Mouse (Mus musculus) CH12.LX (cell line): ENCODE results near the gene Gm21970. TPM values are rescaled to one million over a fixed set of nuclear protein-coding genes. Genes with fewer than 3 reads are reported as not detected.

Experiments used
- DNase-seq: peaks from one replicate; pipeline ENCODE4 v3.0.0-alpha.2; 2013; ENCODE audit errors: extremely low read depth
- H3K27ac ChIP-seq: 2 replicates; pipeline ENCODE4 v1.5.1; 2012; ENCODE audit warnings: low read depth, mild to moderate bottlenecking, control low read depth, moderate library complexity; ENCODE audit not compliant: insufficient read depth
- H3K27me3 ChIP-seq: replicated peaks from 2 replicates; pipeline ENCODE3; 2012; ENCODE audit warnings: inconsistent platforms
- H3K36me3 ChIP-seq, 2 experiments: replicated peaks in 1 of 2; 2 replicates each; pipeline versions ENCODE3 to v1.6.1; 2012; ENCODE audit warnings: inconsistent platforms in 1 of 2, low read length in 1 of 2, mild to moderate bottlenecking in 1 of 2, mixed read lengths in 1 of 2, moderate library complexity in 1 of 2; ENCODE audit not compliant: control insufficient read depth in 1 of 2, insufficient read depth in 1 of 2
- H3K4me1 ChIP-seq, 2 experiments: 2 replicates each; pipeline ENCODE4 v1.6.1; 2012; ENCODE audit warnings: inconsistent platforms in 1 of 2, moderate library complexity in 1 of 2; ENCODE audit not compliant: insufficient read depth in 2 of 2, control insufficient read depth in 1 of 2
- H3K4me2 ChIP-seq: 2 replicates; pipeline ENCODE4 v1.6.1; 2012; ENCODE audit warnings: low read depth, mild to moderate bottlenecking, control low read depth; ENCODE audit not compliant: poor library complexity, insufficient read depth, severe bottlenecking
- H3K4me3 ChIP-seq, 3 experiments: fragments of 150-350 bp in 1 of 3; sonication (generic) in 1 of 3; replicated peaks in 1 of 3; 2 replicates each; pipeline versions ENCODE3 to v1.5.1; 2011 to 2012; ENCODE audit warnings: low read depth in 2 of 3, low read length in 2 of 3, mild to moderate bottlenecking in 2 of 3, moderate library complexity in 2 of 3, control low read depth in 1 of 3, improper control_type of control experiment in 1 of 3, inconsistent platforms in 1 of 3, mixed read lengths in 1 of 3; ENCODE audit not compliant: poor library complexity in 1 of 3
- H3K79me2 ChIP-seq: replicated peaks from 2 replicates; pipeline ENCODE4 v1.6.1; 2012; ENCODE audit warnings: mild to moderate bottlenecking, moderate library complexity; ENCODE audit not compliant: control insufficient read depth, poor library complexity, insufficient read depth, severe bottlenecking; ENCODE audit errors: extremely low read depth
- H3K9ac ChIP-seq: 2 replicates; pipeline ENCODE4 v1.6.1; 2012; ENCODE audit warnings: low read depth, mild to moderate bottlenecking, control low read depth, moderate library complexity; ENCODE audit not compliant: insufficient read depth
- H3K9me3 ChIP-seq: replicated peaks from 2 replicates; pipeline ENCODE3; 2012; ENCODE audit warnings: low read length, inconsistent platforms, mixed read lengths
- BHLHE40 ChIP-seq: IDR thresholded peaks from 2 replicates; pipeline ENCODE4 v1.6.1; 2011; ENCODE audit warnings: mild to moderate bottlenecking, low read depth, low read length, improper control_type of control experiment
- CHD1 ChIP-seq: IDR thresholded peaks from 2 replicates; pipeline ENCODE4 v1.6.1; 2012; ENCODE audit warnings: low read depth, low read length, improper control_type of control experiment, inconsistent platforms
- CHD2 ChIP-seq: IDR thresholded peaks from 2 replicates; pipeline ENCODE4 v1.6.1; 2011; ENCODE audit warnings: low read length, improper control_type of control experiment
- CTCF ChIP-seq, 2 experiments: IDR thresholded peaks in 1 of 2; conservative IDR thresholded peaks in 1 of 2; 2 replicates each; pipeline ENCODE4 v1.5.1; 2011 to 2012; ENCODE audit warnings: low read depth in 2 of 2, low read length in 2 of 2, improper control_type of control experiment in 1 of 2, inconsistent platforms in 1 of 2, mild to moderate bottlenecking in 1 of 2, moderate library complexity in 1 of 2
- E2F4 ChIP-seq: IDR thresholded peaks from 2 replicates; pipeline ENCODE4 v1.6.1; 2011; ENCODE audit warnings: low read depth, low read length, improper control_type of control experiment; ENCODE audit not compliant: insufficient replicate concordance
- ELF1 ChIP-seq: IDR thresholded peaks from 2 replicates; pipeline ENCODE4 v1.6.1; 2014; ENCODE audit warnings: low read depth, mild to moderate bottlenecking, inconsistent platforms, low read length, improper control_type of control experiment
- EP300 ChIP-seq: IDR thresholded peaks from 2 replicates; pipeline ENCODE4 v1.6.1; 2011; ENCODE audit warnings: low read length, improper control_type of control experiment
- ETS1 ChIP-seq: conservative IDR thresholded peaks from 2 replicates; pipeline ENCODE4 v1.6.1; 2012; ENCODE audit warnings: low read depth, mild to moderate bottlenecking, inconsistent platforms, low read length, improper control_type of control experiment, moderate library complexity
- GABPA ChIP-seq: IDR thresholded peaks from 2 replicates; pipeline ENCODE4 v1.6.1; 2012; ENCODE audit warnings: low read depth, low read length, improper control_type of control experiment, inconsistent platforms; ENCODE audit not compliant: insufficient replicate concordance
- HCFC1 ChIP-seq: IDR thresholded peaks from 2 replicates; pipeline ENCODE4 v1.6.1; 2012; ENCODE audit warnings: low read depth, mild to moderate bottlenecking, inconsistent platforms, low read length, improper control_type of control experiment
- IRF4 ChIP-seq: IDR thresholded peaks from 2 replicates; pipeline ENCODE4 v1.6.1; 2014; ENCODE audit warnings: low read depth, mild to moderate bottlenecking, inconsistent platforms, low read length, improper control_type of control experiment
- JUN ChIP-seq: IDR thresholded peaks from 2 replicates; pipeline ENCODE4 v1.6.1; 2011; ENCODE audit warnings: low read depth, mild to moderate bottlenecking, low read length, improper control_type of control experiment, moderate library complexity; ENCODE audit not compliant: insufficient read depth
- JUND ChIP-seq: conservative IDR thresholded peaks from 2 replicates; pipeline ENCODE4 v1.6.1; 2011; ENCODE audit warnings: low read depth, low read length, improper control_type of control experiment
- KAT2A ChIP-seq: IDR thresholded peaks from 2 replicates; pipeline ENCODE4 v1.6.1; 2012; ENCODE audit warnings: low read length, improper control_type of control experiment, inconsistent platforms; ENCODE audit not compliant: insufficient replicate concordance
- MAFK ChIP-seq: IDR thresholded peaks from 2 replicates; pipeline ENCODE4 v1.6.1; 2011; ENCODE audit warnings: low read length, improper control_type of control experiment; ENCODE audit not compliant: insufficient replicate concordance
- MAX ChIP-seq: IDR thresholded peaks from 2 replicates; pipeline ENCODE4 v1.6.1; 2011; ENCODE audit warnings: low read length, improper control_type of control experiment
- MAZ ChIP-seq: IDR thresholded peaks from 2 replicates; pipeline ENCODE4 v1.6.1; 2012; ENCODE audit warnings: low read depth, mild to moderate bottlenecking, inconsistent platforms, low read length, improper control_type of control experiment, moderate library complexity
- MEF2A ChIP-seq: IDR thresholded peaks from 2 replicates; pipeline ENCODE4 v1.6.1; 2014; ENCODE audit warnings: low read depth, mild to moderate bottlenecking, inconsistent platforms, low read length, improper control_type of control experiment, borderline replicate concordance
- MXI1 ChIP-seq: IDR thresholded peaks from 2 replicates; pipeline ENCODE4 v1.6.1; 2011; ENCODE audit warnings: mild to moderate bottlenecking, low read depth, low read length, improper control_type of control experiment
- MYC ChIP-seq: IDR thresholded peaks from 2 replicates; pipeline ENCODE4 v1.6.1; 2011; ENCODE audit warnings: low read depth, mild to moderate bottlenecking, improper control_type of control experiment, low read length
- NELFE ChIP-seq: IDR thresholded peaks from 2 replicates; pipeline ENCODE4 v1.6.1; 2011; ENCODE audit warnings: low read depth, low read length, improper control_type of control experiment
- NRF1 ChIP-seq: IDR thresholded peaks from 2 replicates; pipeline ENCODE4 v1.6.1; 2014; ENCODE audit warnings: low read depth, mild to moderate bottlenecking, inconsistent platforms, low read length, improper control_type of control experiment, moderate library complexity
- PAX5 ChIP-seq: IDR thresholded peaks from 2 replicates; pipeline ENCODE4 v1.6.1; 2012; ENCODE audit warnings: low read length, inconsistent platforms, mixed read lengths
- POLR2A ChIP-seq: IDR thresholded peaks from 2 replicates; pipeline ENCODE4 v1.6.1; 2011; ENCODE audit warnings: low read depth, mild to moderate bottlenecking, improper control_type of control experiment, low read length
- POLR2AphosphoS2 ChIP-seq: IDR thresholded peaks from 2 replicates; pipeline ENCODE4 v1.6.1; 2011; ENCODE audit warnings: low read depth, low read length, improper control_type of control experiment
- RAD21 ChIP-seq: IDR thresholded peaks from 2 replicates; pipeline ENCODE4 v1.6.1; 2011; ENCODE audit warnings: low read depth, mild to moderate bottlenecking, low read length, improper control_type of control experiment, moderate library complexity
- RCOR1 ChIP-seq: conservative IDR thresholded peaks from 2 replicates; pipeline ENCODE4 v1.6.1; 2012; ENCODE audit warnings: low read depth, mild to moderate bottlenecking, inconsistent platforms, low read length, improper control_type of control experiment
- SIN3A ChIP-seq: IDR thresholded peaks from 2 replicates; pipeline ENCODE4 v1.6.1; 2012; ENCODE audit warnings: low read length, improper control_type of control experiment, inconsistent platforms
- SMC3 ChIP-seq: IDR thresholded peaks from 2 replicates; pipeline ENCODE4 v1.6.1; 2011; ENCODE audit warnings: low read depth, low read length, improper control_type of control experiment
- TBP ChIP-seq: conservative IDR thresholded peaks from 2 replicates; pipeline ENCODE4 v1.6.1; 2011; ENCODE audit warnings: low read depth, low read length, improper control_type of control experiment
- TCF12 ChIP-seq: IDR thresholded peaks from 2 replicates; pipeline ENCODE4 v1.6.1; 2014; ENCODE audit warnings: low read depth, mild to moderate bottlenecking, inconsistent platforms, low read length, improper control_type of control experiment
- UBTF ChIP-seq: IDR thresholded peaks from 2 replicates; pipeline ENCODE4 v1.6.1; 2012; ENCODE audit warnings: low read depth, mild to moderate bottlenecking, inconsistent platforms, low read length, improper control_type of control experiment, moderate library complexity
- USF1 ChIP-seq: IDR thresholded peaks from 2 replicates; pipeline ENCODE4 v1.6.1; 2014; ENCODE audit warnings: low read depth, mild to moderate bottlenecking, inconsistent platforms, low read length, improper control_type of control experiment
- USF2 ChIP-seq: conservative IDR thresholded peaks from 2 replicates; pipeline ENCODE4 v1.6.1; 2011; ENCODE audit warnings: low read depth, low read length, improper control_type of control experiment
- ZC3H11A ChIP-seq: IDR thresholded peaks from 2 replicates; pipeline ENCODE4 v1.6.1; 2012; ENCODE audit warnings: low read depth, mild to moderate bottlenecking, inconsistent platforms, low read length, improper control_type of control experiment
- ZKSCAN1 ChIP-seq: IDR thresholded peaks from 2 replicates; pipeline ENCODE4 v1.6.1; 2012; ENCODE audit warnings: low read depth, inconsistent platforms, low read length, improper control_type of control experiment, borderline replicate concordance
- ZMIZ1 ChIP-seq: IDR thresholded peaks from 2 replicates; pipeline ENCODE4 v1.6.1; 2012; ENCODE audit warnings: low read depth, mild to moderate bottlenecking, inconsistent platforms, low read length, improper control_type of control experiment
- ZNF384 ChIP-seq: IDR thresholded peaks from 2 replicates; pipeline ENCODE4 v1.6.1; 2012; ENCODE audit warnings: low read depth, low read length, improper control_type of control experiment, inconsistent platforms
- dilution Hi-C: fragments of 300-500 bp; cut with MboI; formaldehyde crosslinking; loops from 2 replicates; pipeline ENCODE4 v1.14.3; 2020; ENCODE audit warnings: low sequenced_read_pairs; ENCODE audit not compliant: extremely low pct_unique_long_range_greater_than_20kb, extremely low pct_ligation_motif_present
- in situ Hi-C: fragments of 300-500 bp; cut with MboI; formaldehyde crosslinking; loops from 3 replicates; pipeline ENCODE4 v1.14.3; 2019; ENCODE audit warnings: low sequenced_read_pairs, low pct_ligation_motif_present, low pct_unique_long_range_greater_than_20kb, mixed read lengths
- polyA plus RNA-seq: library from polyadenylated mRNA; unstranded; fragments of >175 nt; gene quantifications from 2 replicates; pipeline ENCODE4 v1.2.1, GENCODE M21; 2012; ENCODE audit warnings: low read depth; ENCODE audit not compliant: insufficient read length
- total RNA-seq, 2 experiments: library from RNA; depleted of rRNA; stranded (reverse); fragments of 300-350 nt in 1 of 2; fragments of >200 nt in 1 of 2; gene quantifications; 2 replicates each; pipeline ENCODE4 v1.2.3; 2012 to 2014

Gene Gm21970
- total and polyA plus RNA-seq, 3 experiments = not detected

GRCm38 (mm10) chr16:91451949-91452348, 60.4 kb downstream of the Gm21970 start:
- Histone ChIP-seq H3K36me3 (no peaks in the 10 kb centered on the region), H3K9ac (0 out of 2 replicates have a peak overlapping the region, but pooled peaks have one; percentile 4), H3K4me2 (peak overlapping the region; percentile 30), H3K4me3 (no peak overlapping the region), H3K9me3 (no peaks in the 10 kb centered on the region), H3K79me2 (no peaks in the 10 kb centered on the region), H3K4me1 (peaks cover 32 to 81% of the 10 kb centered on the region in 2 experiments), H3K27ac (peak overlapping the region; percentile 59), H3K27me3 (no peaks in the 10 kb centered on the region)
- TF ChIP-seq ETS1 = peak; percentile 36
- peak; percentile 48 for TF ChIP-seq IRF4
- TF ChIP-seq JUN = no peak
- TF ChIP-seq MXI1 = no peak
- no peak for TF ChIP-seq CHD1
- TF ChIP-seq PAX5 = no peak
- TF ChIP-seq MAZ = no peak
- TF ChIP-seq ZKSCAN1 = no peak
- peak; percentile 74; the same call in 1 of the 2 replicates for TF ChIP-seq TCF12
- no peak for TF ChIP-seq RAD21
- 0 out of 2 replicates have a peak, but pooled peaks have one; percentile 14 for TF ChIP-seq TBP
- TF ChIP-seq GABPA = no peak
- TF ChIP-seq SIN3A = no peak
- peak; percentile 53; the same call in 1 of the 2 replicates for TF ChIP-seq MEF2A
- no peak for TF ChIP-seq UBTF
- TF ChIP-seq CHD2 = 0 out of 2 replicates have a peak, but pooled peaks have one; percentile 35
- no peak for TF ChIP-seq USF1
- peak; percentile 22; the same call in 1 of the 2 replicates for TF ChIP-seq HCFC1
- no peak for TF ChIP-seq USF2
- TF ChIP-seq ZNF384 = no peak
- peak; percentile 70 for TF ChIP-seq EP300
- TF ChIP-seq ELF1 = peak; percentile 94
- TF ChIP-seq ZC3H11A = no peak
- no peak for TF ChIP-seq SMC3
- TF ChIP-seq JUND = no peak
- TF ChIP-seq ZMIZ1 = no peak
- TF ChIP-seq RCOR1 = no peak
- TF ChIP-seq MYC = no peak
- no peak for TF ChIP-seq MAFK
- TF ChIP-seq MAX = no peak
- TF ChIP-seq BHLHE40 = 0 out of 2 replicates have a peak, but pooled peaks have one; percentile 18
- peak; percentile 53; the same call in 1 of the 2 replicates for TF ChIP-seq NELFE
- peak; percentile 53 for TF ChIP-seq POLR2A
- TF ChIP-seq KAT2A = no peak
- TF ChIP-seq E2F4 = no peak
- no peak for TF ChIP-seq POLR2AphosphoS2
- no peak for TF ChIP-seq NRF1
- TF ChIP-seq CTCF (conservative IDR thresholded peaks at IDR 0.05 in 1 of 2, IDR thresholded peaks at IDR 0.05 in 1 of 2; ENCODE audit: low read depth in 2 of 2, low read length in 2 of 2) = no peak
- dilution Hi-C loops = no loop called here
- peak; percentile 83 for DNase-seq
- in situ Hi-C loops = loop anchor here (5.0 kb wide), 1 partner anchor 80 kb away; the partner anchor contains the start of gene Ifnar2
